Mouse (Mus musculus): ENCODE data around the gene Gm20219.

Gene Gm20219

DNA sequence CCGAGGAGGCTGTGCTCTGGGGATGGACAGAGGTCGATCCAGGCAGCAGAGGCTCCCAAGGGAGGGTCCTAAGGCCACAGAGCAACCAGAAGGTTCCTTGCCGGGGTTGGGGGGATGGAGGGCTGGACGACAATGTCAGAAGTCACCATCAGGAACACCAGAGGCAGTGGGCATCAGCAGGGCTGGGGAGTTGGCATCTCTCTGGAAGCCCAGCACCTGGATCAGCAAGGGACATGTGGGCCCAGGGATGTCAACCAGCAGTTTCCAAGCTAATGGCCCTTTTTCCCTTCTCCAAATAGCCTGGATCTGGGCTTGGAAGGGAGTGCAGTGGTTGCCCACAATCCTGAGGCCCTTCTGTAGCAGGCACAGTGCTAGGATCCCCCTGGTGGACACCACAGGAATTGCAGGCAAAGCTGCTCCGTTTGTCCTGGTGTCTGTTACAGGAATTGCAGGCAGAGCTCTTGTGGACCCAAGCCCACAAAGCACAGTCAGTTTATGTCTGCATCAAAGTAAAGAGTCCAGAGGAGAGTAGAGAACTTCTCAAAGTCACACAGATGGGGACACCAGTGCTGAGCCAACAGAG, 1.3 kb downstream of the Gm20219 start:
- peak; percentile 85 to 90 for DNase-seq (ENCODE audit: low spot score in 2 of 2)

DNA sequence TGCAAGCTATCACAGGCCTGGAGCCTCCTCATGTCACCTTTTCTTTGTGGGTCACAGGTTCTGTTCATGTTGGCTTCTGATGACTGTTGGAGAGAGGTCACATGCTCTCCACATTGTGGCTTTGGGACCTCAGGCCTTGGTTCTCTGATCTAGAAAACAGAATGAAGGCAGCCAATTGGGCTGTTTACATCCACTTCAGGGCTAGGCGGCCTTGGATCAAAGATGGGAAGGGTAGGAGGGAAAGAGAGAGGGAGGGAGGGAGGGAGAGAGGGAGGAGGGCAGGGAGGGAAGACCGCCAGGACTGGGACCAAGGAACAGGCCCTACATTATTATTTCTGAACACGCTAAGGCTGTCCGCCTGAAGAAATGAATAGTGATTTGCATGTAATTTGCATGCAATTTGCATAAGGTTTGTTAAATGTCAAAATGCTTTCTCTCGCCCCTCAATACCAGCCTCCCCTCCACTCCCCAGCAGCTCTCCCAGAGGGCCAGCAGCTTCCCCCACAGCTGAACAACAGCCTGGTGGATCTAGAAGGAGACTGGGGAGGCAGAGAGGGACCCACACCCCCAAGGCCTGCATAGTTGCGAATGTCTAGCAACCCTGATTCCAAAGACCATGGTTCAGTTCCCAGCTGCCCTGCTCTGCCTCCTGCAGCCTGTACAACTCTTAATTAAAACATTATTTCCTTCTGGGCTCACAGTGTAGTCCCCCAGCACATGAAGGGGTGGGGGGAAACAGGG, 2.2 kb downstream of the Gm20219 start:
- DNase-seq (ENCODE audit: low spot score in 2 of 2), result peak; percentile 68 to 78

DNA sequence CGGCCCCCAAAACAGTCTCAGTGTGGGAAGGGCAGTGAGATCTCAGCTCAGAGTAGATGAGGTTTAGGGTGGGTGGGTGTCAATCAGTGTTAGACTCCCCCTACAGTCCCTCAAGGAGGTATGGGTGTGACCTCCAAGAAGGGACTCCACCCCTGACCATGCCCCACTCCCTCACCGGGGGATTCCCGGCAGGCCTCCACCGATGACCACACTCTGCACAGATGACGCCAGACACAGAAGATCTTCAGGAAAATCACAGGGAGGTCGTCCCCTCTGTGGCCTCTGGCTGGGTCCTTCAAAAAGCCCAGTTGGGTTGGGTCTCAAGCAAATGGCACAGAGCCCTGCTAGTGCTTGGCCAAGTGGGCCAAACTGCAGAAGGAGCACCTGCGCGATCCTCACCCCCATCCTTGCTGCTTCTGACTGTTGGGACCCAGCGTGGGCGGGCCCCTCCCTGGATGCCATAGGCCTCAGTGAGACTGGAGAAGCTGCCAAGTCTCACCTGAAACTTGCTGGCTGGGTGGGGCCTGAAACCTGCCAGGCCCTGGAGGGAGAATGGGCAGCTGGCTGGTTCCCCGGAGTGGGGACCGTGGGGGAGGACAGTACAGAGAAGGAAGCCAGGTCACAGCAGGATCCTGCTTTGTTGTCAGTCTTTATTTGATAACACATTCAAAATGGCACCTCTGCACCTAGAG, 3.3 kb downstream of the Gm20219 start:
- DNase-seq (ENCODE audit: low spot score in 2 of 2), result peak in 1 of 2 experiments; percentile 17

DNA sequence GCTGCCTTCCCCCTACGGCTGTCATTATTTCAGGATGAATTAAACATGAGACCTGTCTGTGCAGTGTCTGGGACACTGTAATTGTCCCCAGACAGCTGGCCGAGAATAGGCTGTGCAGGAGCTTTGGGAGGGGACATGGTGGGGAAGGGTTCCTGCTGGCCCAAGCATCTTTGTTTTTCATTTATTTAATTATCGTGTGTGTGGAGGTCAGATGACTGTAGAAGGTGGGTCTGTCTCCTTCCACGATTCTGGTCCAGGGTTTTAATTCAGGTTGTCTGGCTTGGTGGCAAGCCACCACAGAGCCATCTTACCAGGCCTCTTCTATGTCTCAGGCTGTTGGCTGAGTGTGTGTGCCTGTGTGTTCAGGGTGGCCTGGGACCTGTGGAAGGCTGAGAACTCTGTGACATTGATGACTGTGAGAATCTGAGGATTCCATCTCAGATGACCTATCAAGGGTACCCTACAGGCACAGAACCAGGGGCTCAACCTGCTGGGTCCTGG, 5.5 kb downstream of the Gm20219 start:
- DNase-seq (ENCODE audit: low spot score in 2 of 2), result peak in 1 of 2 experiments; percentile 20

DNA sequence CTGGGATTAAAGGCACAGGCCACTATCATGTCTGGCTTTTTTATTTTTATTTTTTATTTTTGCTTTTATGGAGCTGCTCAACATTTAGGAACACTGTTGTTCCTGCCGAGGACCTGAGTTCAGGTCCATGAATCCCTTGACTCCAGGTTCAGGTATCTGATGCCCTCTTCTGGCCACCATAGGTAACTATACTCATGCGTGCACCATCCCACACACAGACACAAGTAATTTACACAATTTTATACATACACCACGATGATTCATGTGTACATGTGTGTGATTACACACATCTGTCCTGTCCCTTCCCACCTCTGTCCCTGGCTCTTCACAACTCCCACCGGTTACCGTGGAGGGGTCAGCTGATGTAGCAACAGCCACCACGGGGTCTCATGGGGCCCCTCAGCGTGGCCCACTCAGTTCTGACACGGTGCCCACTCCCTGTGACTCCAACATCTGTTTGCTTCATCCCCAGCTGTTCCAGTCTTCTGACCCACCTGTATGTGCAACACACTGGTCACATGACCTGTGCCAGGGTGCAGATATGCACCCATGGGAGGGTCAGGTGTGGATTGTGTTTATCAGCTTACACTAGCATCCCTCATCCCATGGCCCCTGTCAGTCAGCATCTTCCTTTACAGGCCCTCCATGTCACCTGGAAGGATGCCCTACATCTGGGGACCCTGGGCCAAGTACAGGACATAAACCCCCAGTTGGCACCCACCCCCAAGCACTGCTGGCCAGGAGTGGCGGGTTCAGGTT, 6.2 kb downstream of the Gm20219 start:
- peak in 1 of 2 experiments; percentile 31 for DNase-seq (ENCODE audit: low spot score in 2 of 2)

DNA sequence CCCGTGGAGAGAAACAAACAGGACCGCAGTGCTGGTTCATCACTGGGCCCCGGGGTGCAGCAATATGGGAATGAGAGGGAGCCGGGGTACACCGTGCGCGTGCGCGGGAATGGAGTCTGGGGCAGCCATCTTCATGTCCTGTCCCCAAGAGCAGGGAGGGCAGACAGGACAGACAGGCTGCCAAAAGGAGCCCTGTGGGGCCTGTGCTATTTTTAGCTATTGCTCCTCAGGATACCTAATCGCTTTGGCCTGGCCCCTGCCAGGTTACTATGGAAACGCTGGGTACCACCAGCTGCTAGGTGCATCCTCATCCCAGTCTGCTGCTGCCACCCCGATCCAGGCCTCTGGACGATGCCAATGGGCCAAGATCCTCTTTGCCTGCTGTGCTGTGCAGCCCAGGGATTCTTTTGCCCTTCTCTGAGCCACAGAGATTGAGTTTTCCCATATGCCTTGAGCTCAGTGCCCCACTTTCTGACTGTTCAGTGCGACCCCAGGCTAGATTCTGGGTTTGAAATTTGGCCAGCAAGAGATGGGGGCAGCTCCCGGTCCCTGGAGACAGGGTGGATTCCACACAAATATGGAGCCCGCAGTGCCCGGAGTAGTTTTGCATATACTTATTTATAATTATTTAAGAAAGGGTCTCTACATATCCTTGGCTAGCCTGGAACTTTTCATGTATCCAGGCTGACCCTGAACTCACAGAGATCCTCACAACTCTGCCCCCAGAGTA, 6.9 kb downstream of the Gm20219 start:
- DNase-seq (ENCODE audit: low spot score in 2 of 2), result peak in 1 of 2 experiments; percentile 51

DNA sequence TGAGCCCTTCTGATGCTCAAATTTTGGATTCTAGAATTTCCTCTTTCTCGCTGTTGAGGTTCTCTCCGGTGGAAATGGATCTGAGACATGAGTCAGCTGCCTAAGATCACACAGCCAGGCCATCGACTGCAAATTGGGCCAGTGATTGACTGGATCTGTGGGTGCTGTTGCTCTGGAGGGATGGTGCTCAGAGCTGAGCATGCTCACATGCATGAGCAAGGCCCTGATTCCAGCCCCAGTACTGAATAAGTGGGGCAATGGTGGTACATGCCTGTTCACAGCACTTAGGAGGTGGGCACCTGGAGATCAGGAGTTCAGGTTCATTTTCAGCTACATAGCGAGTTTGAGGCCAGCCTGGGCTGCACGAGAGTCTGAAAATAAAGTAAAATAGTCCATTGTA, 7.6 kb downstream of the Gm20219 start:
- DNase-seq (ENCODE audit: low spot score in 2 of 2), result peak in 1 of 2 experiments; percentile 21

DNA sequence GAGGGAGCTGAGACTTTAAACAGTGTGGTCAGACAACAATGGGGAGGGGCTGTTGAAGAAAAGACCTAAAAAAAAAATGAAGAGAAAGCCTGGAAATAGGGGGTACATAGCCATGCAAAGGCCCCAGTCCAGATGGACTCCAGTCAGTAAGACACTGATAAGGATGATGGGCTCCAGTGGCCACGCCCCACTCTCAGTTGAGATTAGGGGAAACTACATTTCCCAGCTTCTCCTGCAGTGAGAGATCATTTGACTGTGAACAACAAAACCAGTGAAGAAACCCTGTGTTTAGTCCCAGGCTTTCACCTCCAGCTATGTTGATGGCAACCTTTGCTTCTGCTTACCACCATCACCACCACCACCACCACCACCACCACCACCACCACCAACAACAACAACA, 8.2 kb downstream of the Gm20219 start:
- peak in 1 of 2 experiments; percentile 19 for DNase-seq (ENCODE audit: low spot score in 2 of 2)

DNA sequence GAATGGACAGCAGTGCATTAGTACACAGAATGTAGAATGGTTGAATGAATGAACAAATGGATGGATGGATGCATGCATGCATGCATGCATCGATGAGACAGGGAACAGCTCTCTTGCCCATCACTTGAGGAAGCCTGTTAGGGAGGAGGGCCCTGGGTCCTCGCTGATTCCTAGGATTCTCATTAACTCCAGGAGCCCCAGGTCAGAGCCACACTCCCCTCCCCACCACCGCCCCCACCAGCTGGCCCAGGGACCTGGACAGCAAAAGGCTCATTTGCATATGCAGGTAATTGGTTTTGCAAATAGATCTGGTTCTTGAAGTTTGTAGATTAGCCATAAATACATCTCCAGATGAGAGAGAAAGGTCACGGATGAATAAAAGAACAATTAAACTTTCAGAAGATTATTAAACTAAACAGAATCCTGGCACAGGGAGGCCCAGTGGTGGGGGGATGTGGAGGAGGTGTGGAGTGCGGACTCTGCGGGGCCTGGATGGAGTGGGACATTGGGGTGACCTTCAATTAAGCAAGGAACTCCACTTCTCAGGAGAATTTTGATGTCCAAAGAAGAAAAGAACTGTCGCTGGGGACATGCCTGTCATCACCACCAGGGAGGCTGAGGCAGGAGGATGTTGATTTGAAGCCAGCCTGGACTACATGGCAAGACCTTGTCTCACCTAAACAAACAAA, 9.3 kb downstream of the Gm20219 start:
- DNase-seq (ENCODE audit: low spot score in 2 of 2), result no peak

DNA sequence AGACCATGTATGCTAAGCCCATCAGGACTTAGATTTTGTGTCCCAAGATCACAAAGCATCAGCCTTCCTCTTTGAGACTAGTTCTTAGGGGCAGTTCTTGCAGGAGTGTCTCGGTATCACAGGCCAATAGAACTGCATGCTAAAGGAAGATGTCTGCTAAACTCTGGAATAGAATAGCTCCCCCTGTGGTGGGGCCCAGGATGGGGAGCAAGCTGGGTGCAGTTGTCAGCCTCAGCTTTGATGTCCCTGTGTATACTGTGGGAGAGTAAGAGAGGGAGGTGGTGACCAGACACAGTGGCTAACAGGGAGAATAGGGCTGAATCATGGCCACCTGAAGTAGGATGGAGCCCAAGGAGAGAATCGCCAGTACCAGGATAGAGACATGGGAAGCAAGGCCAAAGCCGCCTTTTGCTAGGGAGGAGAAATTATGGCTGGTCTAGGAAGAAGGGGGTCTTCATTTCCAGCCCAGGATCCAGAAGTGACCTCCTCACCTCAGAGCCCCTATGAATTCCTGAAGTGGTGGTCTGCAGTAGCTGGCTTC, 10.4 kb downstream of the Gm20219 start:
- DNase-seq (ENCODE audit: low spot score in 2 of 2), result peak in 1 of 2 experiments; percentile 15

DNA sequence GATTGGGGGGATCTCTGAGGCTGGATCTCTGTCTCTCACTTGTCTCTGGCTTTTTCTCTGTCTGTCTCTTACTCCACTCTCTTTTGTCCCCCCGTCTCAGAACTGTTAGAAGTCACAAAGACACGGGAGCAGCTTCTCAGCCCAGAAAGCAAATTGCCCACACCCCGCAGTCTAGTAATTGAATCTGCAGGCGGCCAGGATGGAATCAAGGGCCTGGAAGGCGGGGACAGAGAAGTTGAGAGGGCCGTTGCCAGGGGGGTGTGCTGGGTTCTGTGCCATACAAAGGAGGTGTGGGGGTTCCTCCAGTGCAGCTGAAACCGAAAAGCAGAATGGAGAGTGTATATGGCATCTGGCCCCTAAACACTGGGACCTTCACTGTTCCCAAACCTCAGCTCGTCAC, 11.5 kb downstream of the Gm20219 start:
- DNase-seq (ENCODE audit: low spot score in 2 of 2), result peak; percentile 37 to 40

DNA sequence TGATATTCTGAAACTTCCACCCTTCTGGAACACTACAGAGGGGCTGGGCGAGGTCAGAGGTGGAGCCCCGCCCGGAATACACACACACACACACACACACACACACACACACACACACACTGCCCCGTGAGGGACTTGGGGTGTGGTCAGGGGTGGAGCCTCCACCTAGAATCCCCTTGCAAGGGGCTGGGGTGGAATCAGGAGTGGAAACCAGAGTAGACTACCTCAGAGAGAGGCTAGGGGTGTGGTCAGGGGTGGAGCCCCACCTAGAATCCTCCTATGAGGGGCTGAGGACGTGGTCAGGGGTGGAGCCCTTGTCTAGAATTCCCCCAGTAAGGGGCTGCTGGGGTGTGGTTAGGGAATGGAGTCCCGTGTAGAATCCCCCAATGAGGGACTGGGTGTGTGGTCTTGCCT, 13.6 kb downstream of the Gm20219 start:
- DNase-seq (ENCODE audit: low spot score in 2 of 2), result peak in 1 of 2 experiments; percentile 17

DNA sequence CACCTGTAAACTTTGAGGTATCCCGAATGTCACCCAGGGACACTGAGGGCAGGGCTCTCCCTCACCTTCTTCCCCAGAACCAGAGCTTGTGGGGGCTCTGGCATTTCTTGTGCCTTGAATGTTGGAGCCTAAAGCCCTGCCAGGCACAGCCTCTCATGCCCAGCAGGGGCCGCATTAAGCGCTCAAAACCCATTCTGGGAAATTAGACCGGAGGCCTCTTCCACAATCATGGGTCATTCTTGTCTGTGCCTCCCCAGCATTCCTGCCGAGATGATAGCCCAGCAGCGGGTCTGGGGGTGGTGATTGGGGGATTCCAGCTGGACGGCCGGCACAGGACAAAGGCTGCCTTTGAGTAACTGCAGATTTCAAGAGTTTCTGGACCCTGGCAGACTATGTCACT, 16.3 kb downstream of the Gm20219 start:
- DNase-seq (ENCODE audit: low spot score in 2 of 2), result peak; percentile 62 to 70

DNA sequence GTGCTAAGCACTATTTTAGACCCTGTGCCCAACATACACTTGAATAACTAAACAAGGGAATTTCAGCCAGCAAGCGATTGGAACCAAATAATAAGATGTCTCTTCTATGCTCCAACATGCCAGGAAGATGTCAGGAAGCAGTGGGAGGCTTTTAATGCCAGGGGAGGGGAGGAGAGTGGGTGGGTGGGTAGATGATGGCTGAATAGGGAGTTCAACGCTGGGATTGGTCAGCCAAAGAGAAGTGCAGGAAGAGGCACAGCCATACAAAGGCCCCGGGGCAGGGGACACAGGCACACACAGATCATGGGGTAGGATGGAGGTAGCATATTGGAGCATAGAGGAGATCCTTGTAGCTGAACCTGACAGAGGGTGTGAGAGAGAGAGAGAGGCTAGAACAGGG, 17.3 kb downstream of the Gm20219 start:
- peak in 1 of 2 experiments; percentile 27 for DNase-seq (ENCODE audit: low spot score in 2 of 2)

DNA sequence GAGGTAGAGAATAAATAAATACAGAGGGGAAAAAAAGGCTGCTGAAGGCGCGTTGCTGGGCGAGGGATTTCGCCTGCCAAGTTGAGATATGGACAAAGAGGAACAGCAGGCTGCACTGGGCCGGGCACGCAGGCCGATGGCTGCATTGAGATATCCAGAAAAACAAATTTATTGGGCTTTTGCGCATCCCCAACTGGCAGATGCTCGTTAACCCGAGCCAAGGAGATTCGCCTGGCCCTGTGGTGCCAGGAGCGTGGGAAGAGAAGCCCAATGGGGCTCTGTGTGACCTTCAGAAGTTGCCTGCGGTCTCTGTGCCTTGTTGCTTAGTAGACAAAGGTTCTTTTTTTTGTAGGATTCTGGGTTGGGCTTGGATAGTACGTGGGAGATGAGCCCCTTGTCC, 18.0 kb downstream of the Gm20219 start:
- DNase-seq (ENCODE audit: low spot score in 2 of 2), result peak in 1 of 2 experiments; percentile 60

DNA sequence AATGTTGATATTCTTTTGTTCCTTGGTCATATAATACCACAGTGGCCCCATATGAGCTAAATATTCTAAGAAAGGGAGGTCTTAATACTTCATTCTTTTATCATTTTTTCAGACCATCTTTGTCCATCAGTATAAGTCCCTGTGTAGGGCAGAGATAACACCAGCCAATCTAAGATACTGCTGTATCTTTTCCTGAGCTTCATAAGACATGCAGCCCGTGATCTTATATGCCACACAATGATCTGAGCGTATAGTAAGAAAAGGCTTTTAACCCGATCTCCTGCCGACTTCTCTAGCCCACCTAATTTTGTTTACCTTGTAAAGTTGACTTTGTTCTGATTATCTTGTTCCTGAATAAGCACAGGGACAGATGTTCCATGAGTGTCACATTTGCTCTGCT, 29.2 kb downstream of the Gm20219 start:
- no peak for DNase-seq (ENCODE audit: low spot score in 2 of 2)

DNA sequence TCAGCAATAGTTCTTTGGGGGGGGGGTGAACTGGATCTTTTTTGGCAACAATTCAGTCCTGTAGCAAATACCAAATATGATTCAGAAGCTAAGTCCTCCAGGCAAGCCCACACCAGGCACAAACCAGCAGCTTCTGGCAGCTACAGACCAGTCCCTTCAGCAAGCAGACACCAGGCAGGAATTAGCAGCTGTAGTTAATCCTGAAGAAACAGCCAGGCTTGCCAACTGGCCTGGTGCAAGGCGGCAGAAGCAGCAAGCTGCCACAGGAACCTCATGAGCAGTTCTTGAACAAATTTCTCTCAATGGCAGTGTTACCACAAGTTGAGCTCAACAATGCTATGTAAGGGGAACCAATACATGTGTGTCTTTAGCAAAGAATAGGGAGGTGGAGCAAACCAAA, 31.4 kb downstream of the Gm20219 start:
- DNase-seq (ENCODE audit: low spot score in 2 of 2), result peak in 1 of 2 experiments; percentile 37

DNA sequence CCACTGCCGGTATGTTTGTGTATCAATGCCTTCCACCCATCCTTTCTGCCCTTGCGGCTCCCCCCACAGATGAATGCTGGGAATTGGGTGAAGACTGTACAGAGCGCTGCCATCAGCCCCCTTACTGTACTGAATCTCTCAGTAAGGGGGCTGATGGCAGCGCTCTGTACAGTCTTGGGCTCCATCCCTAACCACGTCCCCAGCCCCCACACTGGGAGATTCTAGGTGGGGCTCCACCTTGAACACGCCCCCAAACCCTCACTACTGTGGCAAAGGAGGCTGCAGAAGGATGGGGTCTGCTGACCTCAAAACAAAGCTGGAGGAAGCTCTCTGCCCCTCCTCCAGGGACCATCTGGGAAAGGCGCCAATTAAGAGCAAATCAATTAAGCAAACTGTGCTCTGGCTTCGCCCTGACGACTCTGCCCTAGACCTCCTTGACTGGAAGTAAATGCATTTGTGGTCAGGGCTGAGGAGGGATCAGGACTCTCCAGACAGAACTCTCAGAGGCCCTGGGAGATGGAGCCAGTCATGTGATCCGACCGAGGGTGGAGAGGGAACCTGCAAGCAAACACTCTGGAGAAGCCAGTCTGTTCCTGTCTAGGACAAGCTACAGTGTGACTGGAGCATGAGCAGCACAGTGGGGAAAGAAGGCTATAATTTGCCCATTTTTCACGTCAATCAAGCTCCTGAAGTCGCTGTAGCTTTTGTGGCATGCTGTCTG, 38.3 kb downstream of the Gm20219 start:
- DNase-seq (ENCODE audit: low spot score in 2 of 2), result peak in 1 of 2 experiments; percentile 36

DNA sequence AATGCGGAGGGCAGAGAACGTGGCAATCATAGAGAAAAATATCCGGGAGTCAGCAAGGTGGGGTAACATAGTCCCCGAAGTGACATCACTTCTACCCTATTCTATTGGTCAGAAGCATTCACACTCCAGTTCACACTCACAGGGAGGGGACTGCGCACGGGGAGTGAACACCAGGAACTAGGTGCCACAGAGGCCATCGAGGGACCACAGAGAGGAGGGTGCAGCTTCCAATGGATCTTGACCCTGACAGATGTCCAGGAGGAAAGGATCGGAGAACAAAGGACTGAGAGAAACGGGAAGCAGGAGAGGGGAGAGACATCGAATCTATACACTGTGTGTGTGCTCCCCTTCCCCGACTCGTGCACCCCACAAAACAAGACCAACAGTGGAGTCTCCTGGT, 39.3 kb downstream of the Gm20219 start:
- no peak for DNase-seq (ENCODE audit: low spot score in 2 of 2)

DNA sequence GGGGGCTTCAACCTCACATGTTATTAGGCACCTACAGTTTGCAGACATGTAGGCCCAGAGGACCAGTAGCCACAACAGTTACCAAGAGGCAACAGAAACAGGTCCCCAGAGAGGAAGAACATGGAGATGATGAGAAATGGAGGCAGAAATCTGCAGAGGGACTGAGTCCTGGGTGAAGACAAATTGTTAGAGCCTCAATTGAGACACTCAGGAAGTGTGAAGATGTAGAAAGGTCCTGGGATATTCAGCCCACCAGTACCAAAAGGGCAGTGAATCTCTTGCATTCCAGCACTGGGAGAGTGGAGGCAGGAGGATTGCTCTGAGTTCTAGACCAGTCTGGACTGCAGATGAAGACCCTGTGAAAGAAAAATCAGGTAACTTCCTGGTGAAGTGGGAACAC, 39.9 kb downstream of the Gm20219 start:
- no peak for DNase-seq (ENCODE audit: low spot score in 2 of 2)
